Mouse (Mus musculus): ENCODE results near the gene Nubp2.

- TF ChIP-seq EP300 (IDR thresholded peaks at IDR 0.05; ENCODE audit: insufficient read depth, low read depth, low read length), result no peak
- TF ChIP-seq POLR2A (IDR thresholded peaks at IDR 0.05; ENCODE audit: insufficient read depth, low read length), result no peak
- no peak for TF ChIP-seq CTCF (IDR thresholded peaks at IDR 0.05; ENCODE audit: low read depth, low read length)
These were observed 18.2 kb downstream of the Nubp2 start for GRCm38 (mm10) chr17:24867914-24868313.

Measured in ES-Bruce4 (cell line).